Mouse (Mus musculus) urinary bladder, postnatal 10 days (tissue): Measurements from ENCODE around the gene Idh1.
A peak's percentile ranks its signal among the peaks of the same experiment; 100 is the strongest.

Source experiments
- DNase-seq: peaks from one replicate; pipeline ENCODE4 v3.0.0; 2022; ENCODE audit warnings: low spot score

Gene Idh1

DNA sequence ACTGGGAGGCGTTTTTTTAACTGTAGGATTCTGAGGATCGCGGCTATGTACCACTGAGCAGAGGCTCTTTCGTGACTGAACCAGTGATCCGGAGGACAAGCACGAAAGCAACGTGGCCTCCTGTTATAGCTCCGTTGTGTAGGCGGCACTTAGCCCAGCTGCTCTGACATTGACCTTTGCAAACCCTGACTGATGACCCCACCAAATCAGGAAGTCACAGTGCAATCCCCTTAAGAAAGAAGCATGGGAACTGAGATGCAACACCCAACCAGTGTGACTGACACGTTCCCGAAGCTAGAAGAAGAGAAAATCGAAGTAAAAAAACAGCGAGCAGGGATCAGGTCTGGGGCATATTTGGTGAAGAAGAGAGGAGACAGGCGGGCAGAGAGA lies 73.5 kb downstream of the Idh1 start:
- DNase-seq, result no peak

DNA sequence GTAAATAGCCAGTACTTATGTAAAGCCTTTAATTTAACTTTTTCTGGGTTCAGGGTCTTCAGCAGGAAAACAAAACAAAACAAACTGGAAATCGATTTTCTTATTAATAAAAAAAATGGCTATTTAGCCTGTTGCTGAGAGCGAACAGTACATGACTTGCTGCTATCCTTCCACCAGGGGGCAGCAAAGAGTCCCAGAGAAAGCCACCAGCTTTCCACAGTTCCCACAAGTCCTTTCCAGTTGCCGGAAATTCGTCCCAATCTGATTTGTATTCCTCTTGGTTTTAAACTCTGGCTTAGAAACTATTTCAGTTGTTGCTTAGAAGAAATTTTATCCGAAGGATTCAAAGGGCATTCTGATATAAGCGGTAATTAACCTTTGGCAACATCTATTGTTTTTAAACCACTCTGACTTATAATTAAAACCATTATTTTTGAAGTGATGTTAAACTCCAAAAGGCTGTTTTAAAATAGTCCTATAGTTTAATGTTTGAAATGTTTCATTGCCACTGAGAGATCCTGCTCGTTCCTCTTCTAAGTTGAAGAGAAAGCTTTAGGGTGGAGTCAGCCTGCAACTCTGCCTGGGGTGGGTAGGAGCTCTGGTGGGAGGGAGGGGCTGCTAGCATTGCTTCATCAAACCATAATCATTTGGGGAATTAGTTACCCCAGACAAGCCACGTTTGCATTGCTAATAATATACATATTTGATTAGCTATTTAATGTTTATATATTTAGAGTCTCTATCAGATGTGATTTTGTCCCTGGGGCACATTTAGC lies 74.1 kb downstream of the Idh1 start:
- DNase-seq, result peak; percentile 36

DNA sequence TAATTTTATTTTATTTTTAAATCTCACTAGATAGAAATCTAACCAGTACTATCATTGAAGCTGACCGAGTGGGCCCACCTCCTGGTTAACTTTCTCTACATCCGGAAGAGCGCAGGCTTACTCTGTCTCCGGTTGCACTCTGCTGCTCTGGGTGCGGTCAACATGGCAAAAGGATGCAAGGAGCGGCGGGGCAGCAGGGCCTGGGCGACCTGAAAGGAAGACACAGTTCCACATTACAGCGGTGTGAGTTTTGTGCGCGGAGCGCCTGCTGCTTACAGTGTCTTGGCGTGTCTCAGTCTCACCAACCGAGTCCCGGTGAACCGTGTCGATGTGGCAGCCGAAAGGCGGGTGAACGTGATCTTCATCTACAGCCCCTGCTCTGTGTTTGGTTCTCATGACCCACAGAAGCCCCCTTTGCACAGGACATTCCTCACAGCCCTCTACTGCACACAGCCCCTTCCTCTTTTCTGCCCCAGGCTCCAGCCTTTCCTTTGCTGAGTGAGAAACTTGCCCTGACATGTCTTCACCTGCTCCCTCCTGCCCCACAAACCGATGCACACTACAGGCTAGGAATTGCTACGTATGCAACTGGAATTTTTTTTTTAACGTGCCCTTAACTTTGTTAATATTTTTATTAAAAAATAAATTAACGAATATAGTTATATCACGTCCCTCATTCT lies 76.4 kb downstream of the Idh1 start:
- no peak for DNase-seq

DNA sequence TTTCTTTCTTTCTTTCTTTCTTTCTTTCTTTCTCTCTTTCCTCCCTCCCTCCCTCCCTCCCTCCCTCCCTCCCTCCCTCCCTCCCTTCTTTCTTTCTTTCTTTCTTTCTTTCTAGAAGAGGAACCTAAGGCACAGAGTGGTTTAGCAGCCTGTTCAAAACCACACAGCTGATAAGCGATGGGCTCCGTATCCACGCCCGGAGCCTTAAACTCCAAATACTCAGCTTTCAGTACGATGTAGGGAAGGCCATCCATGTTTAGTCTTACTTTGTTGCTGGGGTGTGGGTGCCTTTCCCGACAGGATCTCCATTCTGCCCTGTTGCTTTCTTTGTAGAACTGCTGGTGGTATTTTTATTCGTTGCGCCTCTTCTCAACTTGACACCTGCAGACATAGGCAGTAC lies 77.1 kb downstream of the Idh1 start:
- DNase-seq, result no peak
